Mouse (Mus musculus): Measurements from ENCODE around the gene Tmem184a.
A peak's percentile ranks its signal among the peaks of the same experiment; 100 is the strongest.

The Tmem184a gene

DNA sequence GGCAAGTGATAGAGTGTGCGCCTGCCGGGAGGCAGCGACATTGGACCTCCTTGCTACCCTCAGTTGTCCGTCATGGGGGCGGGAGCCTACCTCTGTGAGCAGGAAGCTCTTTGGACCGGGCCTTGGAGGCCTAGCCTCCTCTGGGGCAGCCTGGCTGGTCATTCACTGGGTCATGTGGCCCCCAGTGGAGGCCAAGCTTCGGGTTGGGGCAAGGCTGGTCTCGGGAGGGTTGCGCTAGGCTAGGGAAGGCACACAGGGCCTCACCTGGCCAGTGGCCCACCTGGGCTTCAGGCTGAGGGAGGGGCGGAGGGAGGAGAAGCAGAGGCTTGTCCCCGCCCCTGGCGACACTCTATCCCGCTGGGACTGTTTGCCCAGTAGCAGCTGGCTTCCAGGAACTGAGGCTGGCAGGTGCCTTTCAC, 5.7 kb downstream of the Tmem184a start:
- no peak for DNase-seq (ENCODE audit: low spot score in 2 of 2)

DNA sequence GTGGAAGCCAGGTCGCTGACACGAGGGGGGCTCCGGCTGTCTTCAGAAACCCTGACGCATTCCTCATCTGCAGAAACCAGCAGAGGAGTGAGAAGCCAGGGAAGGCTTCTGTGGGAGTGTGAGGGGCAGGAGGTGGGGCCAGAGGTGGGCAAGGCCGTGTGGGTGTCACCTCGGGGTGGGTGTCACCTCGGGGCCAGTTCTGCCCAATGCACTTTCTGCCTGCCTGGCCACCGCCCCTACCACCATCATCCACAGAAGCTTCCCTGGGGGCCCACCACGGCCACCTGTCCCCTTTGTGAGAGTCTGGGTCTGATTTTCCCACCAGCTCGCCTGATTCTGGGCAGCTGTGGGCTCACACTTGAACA, 6.6 kb downstream of the Tmem184a start:
- DNase-seq (ENCODE audit: low spot score in 2 of 2), result no peak

DNA sequence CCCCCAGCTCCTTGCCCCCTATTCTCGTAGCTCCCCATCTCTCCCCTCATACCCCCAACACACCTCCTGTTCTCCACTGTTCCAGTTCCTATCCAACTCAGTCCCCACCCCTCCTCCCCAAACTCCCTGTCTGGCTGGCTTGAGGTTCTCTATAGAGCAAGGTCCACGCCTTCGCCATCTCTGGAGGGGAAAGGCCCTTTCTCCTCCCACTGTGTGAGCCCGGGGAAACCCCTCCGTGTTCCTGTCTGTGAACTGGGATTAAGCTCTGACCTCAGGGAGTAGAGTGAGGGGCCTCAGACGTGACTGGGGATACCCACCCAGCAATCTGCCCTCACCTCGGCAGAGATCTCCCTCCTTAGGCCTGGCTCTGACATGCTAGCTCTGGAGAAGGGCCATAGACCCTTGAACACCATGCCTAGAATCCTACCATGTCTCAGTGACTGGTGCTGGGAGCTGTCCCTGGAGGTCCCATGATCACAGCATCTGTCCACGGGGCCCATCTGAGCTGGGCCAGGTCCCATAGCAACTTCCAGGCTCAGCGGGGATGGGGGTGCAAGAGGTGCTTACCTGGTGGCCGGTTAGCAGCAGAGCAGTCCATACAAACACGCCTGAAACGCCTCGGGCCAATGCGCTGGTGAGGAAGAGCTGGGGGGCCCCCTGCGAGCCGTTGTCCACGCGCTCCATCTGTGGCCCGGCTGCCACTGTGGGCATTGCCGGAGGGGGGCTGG, 7.2 kb downstream of the Tmem184a start:
- no peak for DNase-seq (ENCODE audit: low spot score in 2 of 2)

DNA sequence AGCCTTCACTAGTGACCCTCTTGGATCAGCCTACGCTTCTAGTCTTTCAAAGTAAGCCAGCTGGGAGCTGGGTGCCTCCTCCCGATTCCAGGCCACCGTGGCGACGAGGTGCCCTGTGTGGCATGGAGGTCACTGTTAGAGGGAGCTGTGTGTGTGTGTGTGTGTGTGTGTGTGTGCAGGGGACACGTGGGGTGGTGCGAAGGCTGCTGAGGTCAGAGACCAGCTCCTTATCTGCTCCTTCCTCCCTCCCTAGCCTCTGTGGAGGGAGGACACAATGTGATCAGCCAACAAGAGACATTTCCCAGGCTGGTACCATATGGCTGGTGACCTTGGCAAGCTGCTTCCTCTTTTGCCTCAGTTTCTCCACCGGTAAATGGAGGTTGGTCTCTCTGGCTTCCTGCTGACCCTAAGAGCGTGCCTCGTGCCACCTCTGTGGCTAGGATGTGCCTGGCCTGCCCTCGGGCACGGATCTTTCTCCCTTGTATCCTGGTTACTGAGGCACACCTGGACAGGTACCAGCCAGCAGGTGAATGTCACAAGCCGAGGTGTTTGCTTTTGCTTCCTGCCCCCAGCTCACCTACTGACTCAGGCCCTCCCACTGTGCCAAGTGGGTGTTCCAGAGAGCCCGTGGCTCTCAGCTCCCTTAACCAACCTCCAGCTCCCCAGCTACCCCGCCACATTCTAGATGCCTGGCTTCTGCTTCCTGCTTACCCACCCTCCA, 7.9 kb downstream of the Tmem184a start:
- DNase-seq (ENCODE audit: low spot score in 2 of 2), result no peak

- DNase-seq (ENCODE audit: low spot score in 2 of 2), result no peak
Observed at GRCm38 (mm10) chr5:139809397-139809796, 10.3 kb downstream of the Tmem184a start.

DNA sequence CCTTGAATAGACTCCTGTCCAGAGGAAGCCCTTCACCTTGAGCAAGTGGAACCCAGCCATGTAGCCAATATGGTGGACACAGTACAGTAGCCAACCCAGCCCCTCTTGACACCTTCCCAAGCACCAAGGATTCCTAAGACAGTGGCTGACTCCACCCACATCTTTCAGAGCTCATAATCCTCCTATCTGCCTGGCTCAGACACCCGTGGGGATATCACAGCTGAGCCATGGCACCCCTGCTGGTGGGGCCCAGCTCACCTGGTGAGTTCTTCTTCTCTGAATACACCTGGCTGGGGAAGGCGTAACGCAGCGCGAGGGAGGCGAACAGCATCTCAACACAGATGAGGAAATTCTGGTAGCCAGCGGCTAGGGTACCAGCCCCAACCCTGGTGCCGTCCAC, 13.8 kb downstream of the Tmem184a start:
- no peak for DNase-seq (ENCODE audit: low spot score in 2 of 2)

DNA sequence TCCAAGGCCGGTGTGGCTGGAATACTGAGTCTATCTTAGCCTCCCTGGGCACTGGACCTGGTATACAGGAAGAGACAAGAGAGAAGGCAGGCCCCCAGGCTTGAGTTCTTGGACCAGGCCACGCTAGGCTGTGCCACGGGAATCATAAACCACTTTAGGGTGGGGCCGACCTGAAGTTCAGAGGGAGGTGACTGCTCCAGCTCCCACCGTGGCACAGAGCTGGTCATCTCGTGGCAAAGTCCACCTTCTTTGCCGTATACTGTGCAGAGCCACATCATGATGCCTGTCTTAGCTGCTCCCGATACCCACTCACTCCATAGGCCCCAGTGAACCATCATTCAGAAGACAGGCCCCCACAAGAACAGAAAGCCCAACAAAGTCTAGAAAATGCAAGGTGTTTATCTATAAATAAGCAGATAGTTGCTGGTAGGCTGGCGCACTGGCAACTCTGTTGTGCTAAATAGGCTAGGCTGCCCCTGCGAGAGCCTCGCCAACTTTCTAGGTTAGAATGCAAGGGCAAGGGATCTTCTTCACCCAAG, 15.1 kb downstream of the Tmem184a start:
- no peak for DNase-seq (ENCODE audit: low spot score in 2 of 2)

DNA sequence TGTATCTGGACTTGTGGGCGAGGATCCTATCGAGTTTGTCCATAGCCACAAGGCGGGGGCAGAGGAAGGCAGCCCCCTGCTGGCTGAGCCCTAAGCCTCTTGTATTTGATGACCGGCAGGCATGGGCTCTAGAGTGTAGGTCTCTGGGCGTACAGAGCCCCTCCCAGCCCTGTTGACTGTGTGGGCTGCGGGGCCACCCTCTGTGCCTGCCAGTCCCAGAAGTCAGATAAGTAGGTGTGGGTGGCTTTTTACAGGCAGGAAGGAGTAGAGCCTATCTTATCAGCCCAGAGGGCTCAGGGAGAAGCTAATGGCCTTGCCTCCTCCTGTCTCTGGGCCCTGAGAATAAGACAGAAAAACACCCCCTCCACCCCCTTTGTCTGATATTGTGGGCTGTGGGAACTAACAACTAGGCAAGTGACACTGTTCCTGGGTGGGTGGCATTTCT, 15.6 kb downstream of the Tmem184a start:
- DNase-seq (ENCODE audit: low spot score in 2 of 2), result no peak

GRCm38 (mm10) chr5:139803601-139804102, 16.1 kb downstream of the Tmem184a start:
- DNase-seq (ENCODE audit: low spot score in 2 of 2), result peak in 1 of 2 experiments; percentile 39

DNA sequence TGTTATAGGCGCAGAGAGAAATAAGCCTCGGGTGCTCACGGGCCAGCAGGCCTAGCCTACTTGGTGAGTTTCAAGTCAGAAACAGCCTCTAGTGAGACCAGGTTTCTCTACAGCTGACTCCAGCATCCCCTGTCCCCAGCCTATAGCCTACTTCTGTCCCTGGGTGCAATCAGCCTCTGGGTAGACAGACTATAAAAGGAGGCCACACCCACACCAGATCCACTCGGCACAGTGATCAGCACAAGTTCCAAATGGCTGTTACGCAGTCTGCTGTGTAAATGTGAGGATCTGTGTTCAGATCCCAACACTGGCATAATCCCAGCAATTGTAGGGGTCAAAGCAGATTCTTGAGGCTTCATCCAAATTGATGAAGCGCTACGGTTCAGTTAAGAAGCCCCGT, 16.6 kb downstream of the Tmem184a start:
- DNase-seq (ENCODE audit: low spot score in 2 of 2), result no peak

DNA sequence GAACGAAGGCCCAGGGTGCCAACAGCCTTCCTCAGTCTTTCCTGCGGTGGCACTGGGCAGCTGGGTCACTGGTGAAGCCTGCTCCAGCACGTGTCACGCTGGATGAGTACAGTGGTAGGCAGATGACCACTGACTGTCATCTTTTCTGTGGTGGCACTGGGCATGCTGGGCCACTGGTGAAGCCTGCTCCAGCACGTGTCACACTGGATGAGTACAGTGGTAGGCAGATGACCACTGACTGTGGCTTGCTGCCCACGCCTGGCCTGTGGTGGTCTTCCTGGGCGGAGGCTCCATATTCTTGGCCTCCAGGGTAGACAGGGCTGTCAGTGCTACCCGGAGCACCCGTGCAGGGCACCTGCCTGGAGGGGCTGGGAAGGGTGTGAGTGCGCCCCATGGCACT, 17.8 kb downstream of the Tmem184a start:
- DNase-seq (ENCODE audit: low spot score in 2 of 2), result no peak

- DNase-seq (ENCODE audit: low spot score in 2 of 2), result no peak
Observed at GRCm38 (mm10) chr5:139801231-139801630, 18.5 kb downstream of the Tmem184a start.

GRCm38 (mm10) chr5:139799801-139800590, 19.7 kb downstream of the Tmem184a start:
- no peak for DNase-seq (ENCODE audit: low spot score in 2 of 2)

- DNase-seq (ENCODE audit: low spot score in 2 of 2), result no peak
Observed at GRCm38 (mm10) chr5:139799041-139799440, 20.7 kb downstream of the Tmem184a start.

DNA sequence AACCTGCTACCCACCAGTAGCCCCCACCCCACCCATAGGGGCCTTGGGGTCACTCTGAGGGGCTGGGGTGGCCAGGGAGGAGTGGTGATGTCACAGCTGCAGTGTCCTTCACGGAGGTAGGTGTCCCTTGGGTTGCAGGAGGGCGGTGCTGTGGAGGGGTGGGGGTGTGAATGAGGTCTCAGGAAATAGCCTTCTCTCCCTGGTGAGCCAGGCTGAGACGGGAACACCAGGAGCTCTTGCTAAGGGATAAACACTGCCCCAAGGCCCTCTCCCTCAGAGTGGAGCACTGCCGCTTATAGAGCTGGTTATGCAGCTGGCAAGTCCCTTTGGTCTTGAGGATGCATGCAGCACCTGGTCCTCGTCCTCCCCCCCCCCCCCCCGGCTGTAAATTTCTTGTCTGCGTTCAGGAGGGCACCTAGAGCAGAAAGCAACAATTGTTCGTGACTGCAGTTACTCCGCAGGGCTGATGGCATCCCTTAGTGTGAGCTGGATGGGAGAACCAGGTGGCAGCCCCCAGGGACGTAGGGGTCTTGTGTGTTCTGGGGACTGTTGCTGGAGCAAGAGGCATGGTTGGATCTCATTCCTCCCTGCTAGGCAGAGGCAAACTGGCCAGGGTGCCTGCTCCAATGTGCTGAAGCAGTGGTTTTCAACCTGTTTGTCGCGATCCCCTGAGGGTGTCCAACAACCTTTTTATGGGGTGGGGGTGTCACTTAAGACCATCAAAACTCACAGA, 21.4 kb downstream of the Tmem184a start:
- DNase-seq (ENCODE audit: low spot score in 2 of 2), result no peak

- DNase-seq (ENCODE audit: low spot score in 2 of 2), result no peak
Observed at GRCm38 (mm10) chr5:139797473-139798167, 22.1 kb downstream of the Tmem184a start.

GRCm38 (mm10) chr5:139796900-139797299, 22.8 kb downstream of the Tmem184a start:
- DNase-seq (ENCODE audit: low spot score in 2 of 2), result no peak

GRCm38 (mm10) chr5:139796001-139796620, 23.6 kb downstream of the Tmem184a start:
- no peak for DNase-seq (ENCODE audit: low spot score in 2 of 2)

DNA sequence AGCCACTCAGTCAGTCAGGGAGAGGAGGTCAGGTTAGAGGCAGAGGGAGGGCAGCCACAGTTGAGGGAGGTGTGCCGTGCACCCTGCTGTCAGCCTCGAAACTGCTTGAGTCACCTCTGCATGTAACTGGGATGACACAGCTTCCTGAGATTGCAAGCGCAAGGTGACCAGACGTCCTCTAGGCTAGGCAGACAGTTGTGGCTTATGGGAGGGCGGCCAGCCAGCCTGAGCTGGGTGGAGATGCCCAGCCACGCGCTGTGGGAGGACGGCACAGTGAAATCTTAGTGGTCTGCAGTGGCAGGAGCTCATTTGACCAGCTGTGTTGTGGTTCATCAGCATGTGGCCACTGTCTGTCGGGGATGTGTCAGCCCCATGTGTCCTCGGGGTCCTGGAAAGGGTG, 24.8 kb downstream of the Tmem184a start:
- DNase-seq (ENCODE audit: low spot score in 2 of 2), result no peak

DNA sequence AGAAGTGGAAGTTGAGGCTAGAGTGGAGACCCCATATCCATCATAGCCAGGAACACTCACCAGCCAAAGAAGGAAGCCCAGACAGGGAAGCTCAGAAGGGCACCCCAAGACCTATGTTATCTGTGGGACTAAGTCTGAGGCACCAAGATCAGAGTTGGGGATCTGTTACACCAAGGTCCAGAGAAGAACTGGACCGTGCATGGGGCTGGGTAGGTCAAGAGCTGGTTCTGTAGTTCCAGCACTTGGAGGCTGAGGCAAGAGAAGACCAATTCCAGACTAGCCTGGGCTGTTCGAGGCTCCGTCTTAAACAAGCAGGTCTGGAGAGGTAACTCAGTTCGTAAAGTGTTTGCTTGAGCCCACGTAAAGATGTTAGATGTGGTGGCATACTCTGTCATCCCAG, 25.6 kb downstream of the Tmem184a start:
- no peak for DNase-seq (ENCODE audit: low spot score in 2 of 2)
